Mouse (Mus musculus) liver (tissue): ENCODE measurements at regions not wholly inside any gene's neighbourhood (a gene's known extent, or its start where the extent isn't known, plus 50 kb on each side); places are given as distances from the start of the nearest gene placed in this dataset.

Experiments used
- DNase-seq: peaks from one replicate; pipeline ENCODE4 v3.0.0-alpha.2; 2020; ENCODE audit warnings: mixed read lengths

- no peak for DNase-seq
Measured at GRCm38 (mm10) chr7:119244785-119245184, 60.4 kb upstream of the Gpr139 start.

- no peak for DNase-seq
Measured at GRCm38 (mm10) chr7:119236343-119236742, 51.9 kb upstream of the Gpr139 start.
